Mouse (Mus musculus) heart, adult 2 months (tissue): Measurements from ENCODE around the gene Actn4. TPM values are rescaled to one million over a fixed set of nuclear protein-coding genes. Genes with fewer than 3 reads are reported as not detected.

ENCODE experiments used
- DNase-seq, 2 experiments: peaks; one replicate each; pipeline ENCODE4 v3.0.0; 2021
- H3K27ac ChIP-seq: fragments of 200-600 bp; 2 replicates; pipeline ENCODE4 v1.8.1; 2022
- H3K27me3 ChIP-seq: fragments of 200-500 bp; 2 replicates; pipeline ENCODE4 v1.6.1; 2012; ENCODE audit warnings: mild to moderate bottlenecking, low read length, inconsistent platforms, mixed read lengths; ENCODE audit not compliant: control insufficient read depth, insufficient read depth
- H3K36me3 ChIP-seq: fragments of 200-500 bp; 2 replicates; pipeline ENCODE4 v1.6.1; 2012; ENCODE audit warnings: low read length, inconsistent platforms; ENCODE audit not compliant: control insufficient read depth, insufficient read depth
- H3K4me1 ChIP-seq: fragments of 200-500 bp; 2 replicates; pipeline ENCODE4 v1.6.1; 2011; ENCODE audit warnings: low read length; ENCODE audit not compliant: control insufficient read depth, insufficient read depth
- H3K4me3 ChIP-seq: fragments of 200-600 bp; 2 replicates; pipeline ENCODE4 v1.8.1; 2022
- H3K79me2 ChIP-seq: fragments of 200-500 bp; replicated peaks from 2 replicates; pipeline ENCODE4 v1.6.1; 2012; ENCODE audit warnings: mild to moderate bottlenecking, inconsistent platforms, low read length, moderate library complexity, mixed read lengths; ENCODE audit not compliant: control insufficient read depth, insufficient read depth
- H3K9ac ChIP-seq: fragments of 200-500 bp; 2 replicates; pipeline ENCODE4 v1.6.1; 2012; ENCODE audit warnings: low read depth, mild to moderate bottlenecking, control low read depth, inconsistent platforms, low read length, mixed read lengths
- CTCF ChIP-seq: fragments of 200-600 bp; IDR thresholded peaks from 2 replicates; pipeline ENCODE4 v1.8.1; 2022; ENCODE audit warnings: antibody characterized with exemption, mild to moderate bottlenecking, moderate library complexity
- EP300 ChIP-seq: fragments of 200-500 bp; IDR thresholded peaks from 2 replicates; pipeline ENCODE4 v1.6.1; 2011; ENCODE audit warnings: low read depth, low read length, control low read depth; ENCODE audit not compliant: insufficient read depth
- POLR2A ChIP-seq: fragments of 200-500 bp; IDR thresholded peaks from 2 replicates; pipeline ENCODE4 v1.6.1; 2011; ENCODE audit warnings: mild to moderate bottlenecking, low read depth, low read length, control low read depth; ENCODE audit not compliant: insufficient read depth
- WGBS: fragments of 180-500 bp; shearing (Covaris S2); methylation state at CpG from one replicate; pipeline ENCODE4 v1.1.7; 2018; 5-methylcytosine and 5-hydroxymethylcytosine counted together
- intact Hi-C: fragments of 180-260 bp; cut with DNase I; formaldehyde crosslinking; loops from one replicate; pipeline ENCODE4 v1.15.1; 2025
- polyA plus RNA-seq: library from polyadenylated mRNA; depleted of rRNA; stranded (reverse); fragments of >200 nt; gene quantifications from 2 replicates; pipeline ENCODE4 v1.2.3, GENCODE M21; 2012
- total RNA-seq, 2 experiments: library from RNA; stranded (reverse); gene quantifications; 2 replicates each; pipeline ENCODE4 v1.2.3; 2021

Actn4 gene
- total and polyA plus RNA-seq, 3 experiments: 66.1 to 123 (median 85.7) TPM

DNA sequence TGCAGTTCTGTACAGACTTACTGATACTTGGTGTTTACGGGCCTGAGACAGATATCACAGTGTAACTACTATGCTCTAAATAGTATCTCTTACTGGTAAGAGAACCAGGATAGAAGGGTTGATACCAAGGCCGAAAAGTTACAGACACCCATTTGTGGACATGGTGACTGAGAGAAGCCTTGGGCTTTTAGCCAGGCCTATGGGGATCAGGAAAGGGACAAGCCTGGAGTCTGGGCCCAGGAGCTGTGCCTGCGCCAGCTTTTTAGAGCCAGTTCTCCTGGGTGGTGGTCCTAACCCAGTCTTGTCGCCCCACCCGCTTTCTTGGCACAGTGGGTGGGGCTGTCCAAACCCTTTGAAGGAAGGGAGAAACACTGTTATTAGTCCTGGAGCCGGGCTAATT lies 60.0 kb downstream of the Actn4 start:
- Histone ChIP-seq H3K27me3 (no peaks in the 10 kb centered on the region), H3K27ac (peak overlapping the region; percentile 82), H3K4me3 (no peak overlapping the region), H3K4me1 (peaks cover 14% of the 10 kb centered on the region), H3K9ac (no peak overlapping the region), H3K79me2 (no peaks in the 10 kb centered on the region), H3K36me3 (peaks cover 13% of the 10 kb centered on the region)
- DNase-seq: no peak
- intact Hi-C loops: no loop called here
- WGBS: 69% methylated on average over 6 of the region's 6 CpGs
- TF ChIP-seq POLR2A (no peak), CTCF (no peak), EP300 (no peak)

DNA sequence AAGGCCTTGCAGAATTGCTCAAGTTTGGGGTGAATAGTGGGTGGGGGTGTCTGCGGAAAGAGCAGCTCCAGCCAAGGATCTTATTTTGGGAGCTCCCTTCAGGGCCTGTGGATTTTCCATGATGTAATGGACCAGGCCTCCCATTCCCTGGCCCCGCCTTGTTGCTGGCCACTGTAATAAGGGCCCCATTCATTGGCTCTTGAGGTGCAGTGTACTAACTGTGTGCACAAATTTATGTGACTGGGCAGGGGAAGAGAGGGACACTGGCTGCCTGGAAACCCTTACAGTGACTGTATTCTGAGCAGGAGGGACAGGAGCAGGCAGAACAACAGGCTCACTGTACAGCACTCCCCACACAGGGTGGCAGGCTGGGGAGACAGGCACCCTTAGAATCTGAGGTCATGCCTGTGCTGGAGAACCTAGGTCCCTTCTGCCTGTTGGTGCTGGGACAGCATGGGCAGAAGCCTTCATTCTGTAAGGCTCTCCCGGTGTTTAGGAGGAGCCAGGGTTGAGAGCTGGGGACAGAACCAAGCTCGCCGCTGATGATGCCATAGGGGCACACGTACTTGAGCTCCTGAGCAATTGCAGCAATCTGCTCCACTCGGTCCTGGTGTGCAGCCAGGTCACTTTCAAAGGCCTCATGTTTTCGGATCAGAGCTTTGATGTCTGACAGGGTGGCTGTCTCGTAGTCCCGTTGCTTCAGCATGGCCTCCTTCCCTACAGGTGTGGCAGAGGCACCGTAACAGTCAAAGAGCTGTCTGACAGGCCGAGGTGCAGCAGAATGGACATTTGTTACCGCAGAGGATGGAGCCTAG lies 60.6 kb downstream of the Actn4 start:
- H3K9ac ChIP-seq: no peak overlapping the region
- H3K36me3 ChIP-seq: peaks cover 13% of the 10 kb centered on the region
- TF ChIP-seq EP300 (0 out of 2 replicates have a peak, but pooled peaks have one; percentile 18), CTCF (no peak)
- peak overlapping the region; percentile 82 for H3K27ac ChIP-seq
- 60% methylated on average over 13 of the region's 13 CpGs for WGBS
- H3K79me2 ChIP-seq: no peaks in the 10 kb centered on the region
- peaks cover 14% of the 10 kb centered on the region for H3K4me1 ChIP-seq
- intact Hi-C loops: no loop called here
- no peaks in the 10 kb centered on the region for H3K27me3 ChIP-seq
- peak; percentile 67 to 79 for DNase-seq
- H3K4me3 ChIP-seq: no peak overlapping the region

DNA sequence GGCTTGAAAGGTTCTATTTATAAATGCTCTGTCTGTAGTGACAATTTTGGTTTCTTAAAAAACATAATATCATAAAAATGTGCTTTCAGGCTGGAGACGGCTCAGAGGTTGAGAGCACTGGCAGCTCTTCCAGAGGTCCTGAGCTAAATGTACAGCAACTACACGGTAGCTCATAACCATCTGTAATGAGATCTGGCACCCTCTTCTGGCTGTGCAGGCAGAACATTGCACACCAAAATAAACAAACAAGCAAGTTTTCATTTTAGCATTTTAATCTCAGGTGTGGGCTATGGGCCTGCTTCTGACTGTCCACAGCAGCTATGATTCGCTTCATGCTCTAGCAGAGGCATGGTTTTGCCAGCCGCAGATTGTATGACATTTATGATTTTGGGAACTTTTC lies 62.2 kb downstream of the Actn4 start:
- Histone ChIP-seq H3K4me3 (no peak overlapping the region), H3K27me3 (no peaks in the 10 kb centered on the region), H3K27ac (peak overlapping the region; percentile 82; the same call in 1 of the 2 replicates), H3K9ac (no peak overlapping the region), H3K4me1 (peaks cover 14% of the 10 kb centered on the region), H3K36me3 (peaks cover 13% of the 10 kb centered on the region), H3K79me2 (no peaks in the 10 kb centered on the region)
- WGBS: 63% methylated on average over 4 of the region's 4 CpGs
- TF ChIP-seq CTCF: peak; percentile 54
- TF ChIP-seq POLR2A: no peak
- intact Hi-C loops: loop anchor here (10.0 kb wide), 1 partner anchor 135 kb away; no protein-coding TSS in a partner anchor
- DNase-seq: no peak

DNA sequence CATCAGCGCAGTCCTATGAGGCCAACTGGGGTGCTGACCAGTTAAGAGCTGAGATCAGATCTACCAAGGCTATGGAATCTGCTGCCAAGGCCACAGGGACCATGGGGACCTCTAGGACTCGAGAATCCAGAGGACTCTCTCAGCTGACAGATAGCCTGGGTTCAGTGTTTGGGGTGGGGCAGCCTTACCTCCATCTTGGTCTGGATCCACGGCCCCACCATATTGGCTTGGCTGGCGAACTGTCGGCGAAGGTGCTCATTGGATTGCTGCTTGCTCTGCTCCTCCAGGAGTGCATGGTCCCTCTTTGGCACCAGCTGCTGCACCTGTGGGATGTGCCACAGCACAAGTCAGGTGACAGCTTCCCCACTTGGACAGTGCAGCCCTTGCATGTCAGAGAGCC lies 64.5 kb downstream of the Actn4 start:
- intact Hi-C loops: loop anchor here (10.0 kb wide), 1 partner anchor 137 kb away; no protein-coding TSS in a partner anchor

DNA sequence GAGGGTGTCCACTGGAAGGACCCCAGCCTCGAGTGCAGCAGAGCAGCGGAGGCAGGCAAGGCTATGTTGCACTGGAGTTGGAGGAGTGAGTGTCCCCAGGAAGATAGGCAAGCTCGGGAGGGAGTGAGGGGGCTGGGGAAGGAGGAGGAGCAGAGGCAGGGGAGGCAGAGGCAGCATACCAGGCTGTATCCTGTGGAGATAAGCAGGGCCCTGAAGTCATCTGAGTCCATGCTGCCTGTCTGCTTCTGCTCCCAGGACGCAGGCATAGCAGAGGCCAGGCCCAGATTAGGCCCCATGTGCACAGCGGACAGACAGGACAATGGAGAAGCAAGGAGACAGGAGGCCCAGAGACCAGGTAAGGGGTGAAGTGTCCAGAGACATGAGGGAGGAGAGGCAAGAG lies 67.2 kb downstream of the Actn4 start:
- WGBS: 28% methylated on average over 5 of the region's 5 CpGs
- no peak for DNase-seq
- Histone ChIP-seq H3K27me3 (no peaks in the 10 kb centered on the region), H3K27ac (peak overlapping the region; percentile 26; the same call in 1 of the 2 replicates), H3K36me3 (no peaks in the 10 kb centered on the region), H3K4me3 (no peak overlapping the region), H3K9ac (no peak overlapping the region), H3K4me1 (no peaks in the 10 kb centered on the region), H3K79me2 (no peaks in the 10 kb centered on the region)
- no peak for TF ChIP-seq CTCF
- TF ChIP-seq EP300: 0 out of 2 replicates have a peak, but pooled peaks have one; percentile 30
- TF ChIP-seq POLR2A: no peak
- intact Hi-C loops: loop anchor here (10.0 kb wide), 1 partner anchor 140 kb away; no protein-coding TSS in a partner anchor

More for the DNA sequence above, 64.5 kb downstream of the Actn4 start:
- Histone ChIP-seq H3K4me3 (no peak overlapping the region), H3K9ac (no peak overlapping the region), H3K79me2 (no peaks in the 10 kb centered on the region), H3K27me3 (no peaks in the 10 kb centered on the region), H3K36me3 (peaks cover 3% of the 10 kb centered on the region), H3K27ac (no peak overlapping the region), H3K4me1 (peaks cover 10% of the 10 kb centered on the region)
- DNase-seq: no peak
- TF ChIP-seq EP300: no peak
- no peak for TF ChIP-seq CTCF
- no peak for TF ChIP-seq POLR2A
- 88% methylated on average over 6 of the region's 6 CpGs for WGBS

DNA sequence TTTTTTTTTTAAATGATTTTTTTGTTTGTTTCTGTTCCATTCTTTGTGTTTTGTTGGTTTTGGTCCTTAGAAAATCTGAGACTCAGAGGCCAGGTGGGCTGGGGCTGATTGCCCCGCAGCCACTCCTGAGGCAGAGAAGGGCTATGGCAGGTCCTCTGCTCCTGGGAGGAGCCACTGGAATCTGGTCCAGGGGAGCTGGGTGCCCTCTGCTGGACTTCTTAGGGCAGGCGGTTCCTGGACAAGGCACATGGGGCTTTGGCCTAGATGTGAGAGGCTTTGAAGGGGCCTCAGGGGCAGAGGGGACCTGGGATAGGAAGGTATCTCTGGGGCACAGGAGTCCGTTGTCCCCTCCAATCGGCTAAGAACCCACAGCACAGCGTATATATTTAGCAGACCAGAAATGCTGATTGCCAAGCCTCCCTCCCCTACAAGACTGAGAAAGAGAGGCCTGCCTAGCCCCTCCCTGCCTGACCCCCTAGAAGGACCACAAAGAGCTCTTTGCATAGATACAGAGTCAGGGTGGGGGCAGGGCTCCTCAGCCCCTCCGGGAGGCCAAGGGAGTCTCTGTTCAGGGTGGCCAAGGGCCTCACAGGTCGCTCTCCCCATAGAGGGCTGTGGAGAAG lies 68.4 kb downstream of the Actn4 start:
- TF ChIP-seq EP300 (peak; percentile 53; the same call in 1 of the 2 replicates), CTCF (peak; percentile 77), POLR2A (no peak)
- Histone ChIP-seq H3K27ac (no peak overlapping the region), H3K36me3 (no peaks in the 10 kb centered on the region), H3K4me1 (peaks cover 3% of the 10 kb centered on the region), H3K9ac (no peak overlapping the region), H3K4me3 (no peak overlapping the region), H3K79me2 (no peaks in the 10 kb centered on the region), H3K27me3 (no peaks in the 10 kb centered on the region)
- 41% methylated on average over 7 of the region's 7 CpGs for WGBS
- intact Hi-C loops: loop anchor here (10.0 kb wide), 1 partner anchor 141 kb away; no protein-coding TSS in a partner anchor
- peak; percentile 57 to 66 for DNase-seq
